Mouse (Mus musculus) E14TG2a.4 (cell line): ENCODE data around the gene Anks1b.

ENCODE experiments used
- CTCF ChIP-seq: conservative IDR thresholded peaks from 2 replicates; pipeline ENCODE4 v1.5.1; 2014; ENCODE audit warnings: low read length
- NANOG ChIP-seq: IDR thresholded peaks from 2 replicates; pipeline ENCODE4 v1.6.1; 2014; ENCODE audit warnings: borderline replicate concordance, low read length, mixed read lengths
- POU5F1 ChIP-seq: IDR thresholded peaks from 2 replicates; pipeline ENCODE4 v1.6.1; 2014; ENCODE audit warnings: low read length, borderline replicate concordance

DNA sequence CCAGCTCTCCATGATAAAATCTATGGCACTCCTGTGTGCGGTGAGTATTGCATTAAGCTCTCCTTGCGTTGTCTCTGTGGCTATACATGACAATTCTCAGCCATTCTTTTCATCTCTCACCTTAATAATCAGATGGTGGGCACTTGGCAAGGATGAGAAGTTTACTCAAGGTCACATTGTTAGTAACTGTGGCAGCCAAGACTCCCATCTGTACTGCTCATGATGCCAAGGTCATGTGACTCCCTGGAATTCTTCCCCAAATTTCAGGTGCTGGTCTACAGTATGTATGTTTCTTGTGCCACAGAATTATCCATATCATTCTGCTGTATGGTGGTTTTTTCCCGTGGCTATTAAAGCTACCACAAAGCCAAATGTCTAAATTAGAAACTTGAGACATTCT, 798.8 kb downstream of the Anks1b start:
- TF ChIP-seq CTCF (no peak), NANOG (no peak), POU5F1 (no peak)
